Mouse (Mus musculus) lung, embryonic 14.5 days (tissue): ENCODE results near the gene Grik5. TPM values are rescaled to one million over a fixed set of nuclear protein-coding genes. Genes with fewer than 3 reads are reported as not detected.

Experiments used
- ATAC-seq: fragments of 200-750 bp; cut with Nextera tagmentation; 2 replicates; pipeline ENCODE4 v1.8.0; 2017; ENCODE audit warnings: mild to moderate bottlenecking, moderate TSS enrichment, moderate library complexity; ENCODE audit not compliant: insufficient read depth
- DNase-seq: peaks from one replicate; pipeline ENCODE4 v3.0.0-alpha.2; 2015
- H3K27ac ChIP-seq: fragments of 300-500 bp; sonication (generic); 2 replicates; pipeline ENCODE4 v1.5.1; 2014; ENCODE audit warnings: low read depth, mild to moderate bottlenecking, moderate library complexity
- H3K27me3 ChIP-seq: fragments of 300-500 bp; sonication (generic); 2 replicates; pipeline ENCODE4 v1.6.1; 2014; ENCODE audit warnings: low read length, control low read depth; ENCODE audit not compliant: insufficient read depth
- H3K36me3 ChIP-seq: fragments of 300-500 bp; sonication (generic); 2 replicates; pipeline ENCODE4 v1.6.1; 2014; ENCODE audit warnings: control low read depth; ENCODE audit not compliant: insufficient read depth
- H3K4me1 ChIP-seq: fragments of 300-500 bp; sonication (generic); 2 replicates; pipeline ENCODE4 v1.6.1; 2014; ENCODE audit warnings: antibody characterized with exemption, control low read depth; ENCODE audit not compliant: insufficient read depth
- H3K4me2 ChIP-seq: fragments of 300-500 bp; sonication (generic); 2 replicates; pipeline ENCODE4 v1.6.1; 2014; ENCODE audit warnings: mild to moderate bottlenecking
- H3K4me3 ChIP-seq: fragments of 300-500 bp; sonication (generic); 2 replicates; pipeline ENCODE4 v1.5.1; 2014; ENCODE audit warnings: low read depth, low read length
- H3K9ac ChIP-seq: fragments of 300-500 bp; sonication (generic); 2 replicates; pipeline ENCODE4 v1.6.1; 2014
- H3K9me3 ChIP-seq: fragments of 300-500 bp; sonication (generic); 2 replicates; pipeline ENCODE4 v1.6.1; 2016; ENCODE audit warnings: low read depth, low read length, control low read depth
- CTCF ChIP-seq: IDR thresholded peaks from 2 replicates; pipeline ENCODE4 v1.5.1; 2016; ENCODE audit warnings: antibody characterized with exemption, low read depth
- WGBS: fragments of 180-500 bp; shearing (Covaris S2); extraction: QIAGEN DNeasy Blood & Tissue Kit; methylation state at CpG from one replicate; pipeline ENCODE4 v1.1.7; 2014; 5-methylcytosine and 5-hydroxymethylcytosine counted together
- polyA plus RNA-seq: library from polyadenylated mRNA; unstranded; fragments of >200 nt; fragmentation: Nextera tagmentation; extraction: Ambion mirVana; gene quantifications from 2 replicates; pipeline ENCODE4 v1.2.1, GENCODE M21; 2014

The Grik5 gene
- polyA plus RNA-seq, 1 experiment from 2014 or later, result 6.7 TPM

- H3K9me3 ChIP-seq, result no peaks in the 10 kb centered on the region
- H3K9ac ChIP-seq, result no peak overlapping the region
- ATAC-seq (no peak), DNase-seq (no peak)
- peaks cover 13% of the 10 kb centered on the region for H3K4me1 ChIP-seq
- no peak for TF ChIP-seq CTCF
- peaks cover 55% of the 10 kb centered on the region for H3K36me3 ChIP-seq
- 78% methylated on average over 12 of the region's 12 CpGs for WGBS
- no peak overlapping the region for H3K4me3 ChIP-seq
- no peak overlapping the region for H3K4me2 ChIP-seq
- H3K27ac ChIP-seq, result no peak overlapping the region
- H3K27me3 ChIP-seq, result no peaks in the 10 kb centered on the region
These were observed 7.4 kb upstream of the Grik5 start for GRCm38 (mm10) chr7:25079496-25080026.

- TF ChIP-seq CTCF, result no peak
- no peak for DNase-seq
These were observed 5.2 kb upstream of the Grik5 start for GRCm38 (mm10) chr7:25077414-25077755.

GRCm38 (mm10) chr7:25076663-25077413 lies 4.7 kb upstream of the Grik5 start:
- Histone ChIP-seq H3K27ac (peak overlapping the region; percentile 96), H3K9ac (peak overlapping the region; percentile 82), H3K27me3 (no peaks in the 10 kb centered on the region), H3K9me3 (no peaks in the 10 kb centered on the region), H3K4me2 (peak overlapping the region; percentile 86), H3K4me1 (peaks cover 19% of the 10 kb centered on the region), H3K36me3 (peaks cover 28% of the 10 kb centered on the region), H3K4me3 (peak overlapping the region; percentile 69)
- ATAC-seq (peak; percentile 98), DNase-seq (peak; percentile 99)
- WGBS, result under 1% methylated on average over 55 of the region's 56 CpGs
- no peak; the same call in 1 of the 2 replicates for TF ChIP-seq CTCF

More at GRCm38 (mm10) chr7:25077414-25077755, 5.2 kb upstream of the Grik5 start:
- peaks cover 19% of the 10 kb centered on the region for H3K4me1 ChIP-seq
- under 1% methylated on average over 32 of the region's 33 CpGs for WGBS
- peak; percentile 50 for ATAC-seq
- no peaks in the 10 kb centered on the region for H3K27me3 ChIP-seq
- peak overlapping the region; percentile 69 for H3K4me3 ChIP-seq
- H3K27ac ChIP-seq, result peak overlapping the region; percentile 94
- H3K4me2 ChIP-seq, result peak overlapping the region; percentile 83
- peaks cover 33% of the 10 kb centered on the region for H3K36me3 ChIP-seq
- H3K9ac ChIP-seq, result peak overlapping the region; percentile 82
- H3K9me3 ChIP-seq, result no peaks in the 10 kb centered on the region

GRCm38 (mm10) chr7:25076296-25076662 lies 4.1 kb upstream of the Grik5 start:
- H3K36me3 ChIP-seq, result peaks cover 22% of the 10 kb centered on the region
- peaks cover 19% of the 10 kb centered on the region for H3K4me1 ChIP-seq
- DNase-seq (no peak), ATAC-seq (no peak)
- H3K9ac ChIP-seq, result peak overlapping the region; percentile 69
- peak overlapping the region; percentile 86 for H3K4me2 ChIP-seq
- H3K4me3 ChIP-seq, result peak overlapping the region; percentile 69
- no peak for TF ChIP-seq CTCF
- WGBS, result 16% methylated on average over 7 of the region's 7 CpGs
- no peaks in the 10 kb centered on the region for H3K27me3 ChIP-seq
- H3K9me3 ChIP-seq, result no peaks in the 10 kb centered on the region
- peak overlapping the region; percentile 96 for H3K27ac ChIP-seq

- H3K4me3 ChIP-seq, result no peak overlapping the region
- H3K4me2 ChIP-seq, result 0 out of 2 replicates have a peak overlapping the region, but pooled peaks have one; percentile 7
- no peak overlapping the region for H3K27ac ChIP-seq
- peaks cover 22% of the 10 kb centered on the region for H3K4me1 ChIP-seq
- no peaks in the 10 kb centered on the region for H3K27me3 ChIP-seq
- H3K36me3 ChIP-seq, result peaks cover 4% of the 10 kb centered on the region; the same call in 1 of the 2 replicates
- DNase-seq (no peak), ATAC-seq (no peak)
- 80% methylated on average over 8 of the region's 8 CpGs for WGBS
- no peaks in the 10 kb centered on the region for H3K9me3 ChIP-seq
- no peak for TF ChIP-seq CTCF
- no peak overlapping the region for H3K9ac ChIP-seq
These were observed 1.8 kb upstream of the Grik5 start for GRCm38 (mm10) chr7:25073924-25074323.

- Histone ChIP-seq H3K9me3 (no peaks in the 10 kb centered on the region), H3K36me3 (peaks cover 11% of the 10 kb centered on the region; the same call in 1 of the 2 replicates), H3K27ac (peak overlapping the region; percentile 83), H3K4me1 (peaks cover 15% of the 10 kb centered on the region), H3K9ac (peak overlapping the region; percentile 79), H3K27me3 (no peaks in the 10 kb centered on the region), H3K4me3 (peak overlapping the region; percentile 63), H3K4me2 (peak overlapping the region; percentile 97)
- WGBS, result under 1% methylated on average over 28 of the region's 33 CpGs
- ATAC-seq (peak; percentile 4; the same call in 1 of the 2 replicates), DNase-seq (peak; percentile 63)
- TF ChIP-seq CTCF, result no peak
These were observed 707 bp upstream of the Grik5 start for GRCm38 (mm10) chr7:25072716-25073390.

GRCm38 (mm10) chr7:25068724-25069123 lies 3.4 kb downstream of the Grik5 start:
- DNase-seq (no peak), ATAC-seq (no peak)
- Histone ChIP-seq H3K4me2 (no peak overlapping the region), H3K9me3 (no peaks in the 10 kb centered on the region), H3K9ac (no peak overlapping the region), H3K36me3 (peaks cover 39% of the 10 kb centered on the region), H3K4me3 (no peak overlapping the region), H3K4me1 (peaks cover 8% of the 10 kb centered on the region; the same call in 1 of the 2 replicates), H3K27me3 (no peaks in the 10 kb centered on the region), H3K27ac (no peak overlapping the region)
- no peak for TF ChIP-seq CTCF
- 31% methylated on average over 2 of the region's 2 CpGs for WGBS
